Mouse (Mus musculus): ENCODE measurements around the gene Abat.

The Abat gene

GRCm38 (mm10) chr16:8570901-8571615 lies 57.8 kb downstream of the Abat start:
- DNase-seq (ENCODE audit: low read depth in 1 of 2, low spot score in 2 of 2), result no peak

- no peak for DNase-seq (ENCODE audit: low read depth in 1 of 2, low spot score in 2 of 2)
Measured at GRCm38 (mm10) chr16:8573041-8573440, 59.8 kb downstream of the Abat start.

DNA sequence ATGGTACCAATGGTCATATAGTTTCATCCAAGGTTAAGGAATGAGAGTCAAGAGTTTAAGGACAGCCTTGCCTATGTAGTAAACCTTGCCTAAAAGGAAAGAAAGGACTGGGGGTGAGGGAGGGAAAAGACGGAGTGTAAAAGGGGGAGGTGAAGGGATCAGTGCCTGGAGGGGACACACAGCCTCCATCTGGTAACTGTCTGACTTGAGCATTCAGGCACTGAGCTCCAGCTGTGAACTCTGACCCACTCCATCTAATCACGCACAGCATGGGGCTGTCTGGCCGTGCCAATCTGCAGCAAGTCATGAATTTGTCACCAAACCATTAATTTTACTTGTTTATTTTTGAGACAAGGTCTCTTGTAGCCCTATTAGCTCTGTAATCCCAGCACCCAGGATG lies 60.5 kb downstream of the Abat start:
- no peak for DNase-seq (ENCODE audit: low read depth in 1 of 2, low spot score in 2 of 2)

GRCm38 (mm10) chr16:8574316-8574715 lies 61.1 kb downstream of the Abat start:
- no peak for DNase-seq (ENCODE audit: low read depth in 1 of 2, low spot score in 2 of 2)

DNA sequence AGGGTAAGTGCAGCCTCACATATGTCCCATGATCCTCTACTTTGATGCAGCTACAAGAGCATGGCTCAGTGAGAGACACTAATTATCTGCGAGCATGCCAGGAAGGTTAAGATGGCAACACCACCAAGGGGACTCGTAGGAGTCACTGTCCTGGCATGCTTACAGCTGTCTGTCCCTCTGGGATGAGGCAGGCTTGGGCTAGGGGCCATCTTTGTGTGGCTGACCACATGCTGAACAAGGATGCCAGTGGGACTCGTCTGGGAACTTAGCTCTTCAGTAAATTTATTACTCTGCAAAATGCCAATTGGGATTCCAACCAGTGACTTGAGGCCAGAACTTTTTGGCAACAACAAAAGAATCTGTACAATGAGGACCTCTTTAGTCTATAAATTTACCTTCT lies 62.9 kb downstream of the Abat start:
- no peak for DNase-seq (ENCODE audit: low read depth in 1 of 2, low spot score in 2 of 2)

GRCm38 (mm10) chr16:8576901-8577300 lies 63.7 kb downstream of the Abat start:
- DNase-seq (ENCODE audit: low read depth in 1 of 2, low spot score in 2 of 2), result no peak

- DNase-seq (ENCODE audit: low read depth in 1 of 2, low spot score in 2 of 2), result no peak
Measured at GRCm38 (mm10) chr16:8578326-8578725, 65.1 kb downstream of the Abat start.

DNA sequence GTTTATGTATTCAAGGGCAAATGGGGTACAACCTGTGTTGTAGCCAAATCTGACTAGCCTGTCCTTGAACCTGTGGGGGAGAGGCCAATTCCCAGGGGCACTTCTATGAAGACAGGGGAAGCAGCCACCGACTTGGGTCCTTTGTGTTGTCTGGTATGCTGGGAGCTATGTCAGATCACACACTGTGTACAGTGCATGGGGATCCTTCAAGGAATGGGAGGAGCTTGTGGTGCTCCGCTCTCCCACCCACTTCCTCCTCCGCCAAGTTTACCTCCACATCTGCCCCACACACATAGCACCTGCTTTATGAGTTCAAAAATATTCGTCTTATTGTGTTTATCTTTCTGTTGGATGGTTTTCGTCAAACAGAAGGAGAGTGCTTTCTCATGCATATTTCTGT lies 66.3 kb downstream of the Abat start:
- no peak for DNase-seq (ENCODE audit: low read depth in 1 of 2, low spot score in 2 of 2)

DNA sequence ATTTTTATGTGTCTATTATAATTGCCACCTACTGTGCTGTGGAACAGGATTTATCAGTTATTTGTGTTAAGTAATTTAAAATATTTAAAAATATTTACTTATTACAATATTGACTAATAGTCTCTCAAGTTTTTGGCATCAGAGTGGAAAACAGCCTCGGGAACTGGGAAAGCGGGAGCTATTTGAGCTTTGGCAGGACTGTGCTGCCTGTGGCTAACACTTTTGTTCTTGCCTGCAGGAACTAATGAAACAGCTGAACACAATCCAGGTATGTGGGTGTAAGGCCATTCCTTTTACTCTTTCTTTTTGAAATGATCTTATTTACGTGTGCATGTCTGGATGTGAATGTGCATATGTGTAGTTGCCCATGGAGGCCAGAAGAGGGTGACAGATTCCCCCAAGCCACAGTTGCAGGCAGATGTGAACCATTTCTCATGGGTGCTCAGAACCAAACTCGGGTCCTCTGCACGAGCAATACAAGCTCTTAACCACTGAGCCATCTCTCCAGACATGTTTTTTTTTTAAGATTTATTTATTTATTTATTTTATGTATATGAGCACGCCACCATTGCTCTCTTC lies 68.5 kb downstream of the Abat start:
- DNase-seq (ENCODE audit: low read depth in 1 of 2, low spot score in 2 of 2), result no peak

DNA sequence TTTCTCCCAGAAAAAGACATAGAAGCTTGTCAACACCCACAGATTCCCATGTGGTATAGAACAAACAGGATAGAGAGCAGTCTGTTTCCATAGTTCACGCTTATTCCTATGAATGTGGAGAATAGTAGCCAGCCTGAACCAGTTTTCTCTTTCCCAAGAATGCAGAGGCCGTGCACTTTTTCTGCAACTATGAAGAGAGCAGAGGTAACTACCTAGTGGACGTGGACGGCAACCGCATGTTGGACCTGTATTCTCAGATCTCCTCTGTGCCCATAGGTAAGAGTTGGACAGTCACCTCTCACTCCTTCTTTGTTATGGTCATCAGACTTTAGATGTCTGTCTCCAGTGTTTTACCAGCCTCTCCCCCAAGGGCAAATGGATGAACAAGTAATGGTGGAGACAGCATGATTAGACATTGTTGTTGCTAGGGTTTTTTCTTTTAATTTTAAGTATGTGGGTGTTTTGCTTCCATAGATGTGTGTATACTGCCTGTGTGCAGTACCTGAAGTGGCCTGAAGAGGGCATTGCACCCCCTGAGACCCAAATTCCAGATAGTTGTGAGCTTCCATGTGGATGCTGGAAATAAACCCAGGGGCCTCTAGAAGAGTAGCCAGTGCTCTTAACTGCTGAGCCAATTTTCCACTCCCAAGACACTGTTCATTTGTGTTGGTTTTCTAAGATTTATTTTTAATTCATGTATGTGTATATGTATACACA lies 69.5 kb downstream of the Abat start:
- no peak for DNase-seq (ENCODE audit: low read depth in 1 of 2, low spot score in 2 of 2)

GRCm38 (mm10) chr16:8584248-8584647 lies 71.0 kb downstream of the Abat start:
- DNase-seq (ENCODE audit: low read depth in 1 of 2, low spot score in 2 of 2), result no peak

DNA sequence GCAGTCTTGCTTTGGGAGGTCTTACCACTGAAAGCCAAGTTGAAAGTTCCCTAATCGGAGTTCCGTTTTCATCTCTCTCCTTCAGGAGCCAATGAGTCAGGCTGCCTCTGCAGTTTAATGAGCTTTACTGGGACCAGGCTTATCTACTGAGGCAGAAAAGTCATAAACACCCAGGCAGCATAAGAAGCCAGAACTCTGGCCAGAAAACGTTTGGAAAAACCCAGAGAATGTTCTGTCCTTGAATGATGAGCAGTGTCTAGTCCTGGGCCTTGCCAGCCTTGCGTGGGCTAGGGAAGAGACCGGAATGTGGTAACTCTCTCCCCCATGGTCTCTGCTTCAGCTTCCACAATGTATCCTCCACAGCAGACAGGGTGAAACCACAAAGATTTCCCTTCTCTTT lies 71.8 kb downstream of the Abat start:
- no peak for DNase-seq (ENCODE audit: low read depth in 1 of 2, low spot score in 2 of 2)

DNA sequence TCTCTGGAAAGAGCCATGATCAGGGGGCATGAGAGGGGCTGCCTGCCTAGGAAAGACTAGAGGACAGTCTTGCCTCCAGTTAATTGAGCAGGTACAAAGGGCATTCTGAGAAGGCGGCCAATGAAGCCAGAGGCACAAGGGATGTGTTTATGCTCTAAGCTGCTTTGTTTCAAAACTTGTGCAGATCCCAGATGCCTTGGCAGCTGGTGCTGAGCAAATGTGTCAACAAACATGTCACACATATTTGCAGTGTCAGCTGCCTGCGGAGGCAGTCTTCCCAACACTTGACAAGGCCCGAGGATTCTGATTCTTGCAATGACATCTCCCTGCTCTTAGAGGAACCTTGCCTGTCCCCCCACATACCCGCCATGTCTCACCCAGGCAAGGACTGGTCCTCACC lies 82.2 kb downstream of the Abat start:
- no peak for DNase-seq (ENCODE audit: low read depth in 1 of 2, low spot score in 2 of 2)

DNA sequence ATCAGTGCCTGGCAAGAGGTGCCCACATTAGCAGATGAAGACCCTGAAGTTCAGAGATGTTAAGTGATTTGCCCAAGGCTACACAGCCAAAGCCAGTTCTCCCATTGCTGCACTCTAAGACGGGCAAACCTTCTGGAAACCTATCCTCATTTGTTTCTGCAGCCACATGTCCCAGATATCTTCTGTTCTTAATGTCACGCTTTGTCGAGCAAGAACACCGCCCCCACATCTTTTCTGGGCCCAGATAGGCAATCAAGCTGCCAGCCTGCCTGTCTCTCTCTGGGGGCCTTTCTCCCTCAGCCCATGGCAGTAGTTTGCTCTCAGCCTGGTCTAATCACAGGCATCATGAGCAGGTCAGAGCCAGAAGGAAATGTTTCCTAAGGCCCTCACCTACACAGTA lies 83.1 kb downstream of the Abat start:
- DNase-seq (ENCODE audit: low read depth in 1 of 2, low spot score in 2 of 2), result no peak

GRCm38 (mm10) chr16:8597516-8597915 lies 84.3 kb downstream of the Abat start:
- DNase-seq (ENCODE audit: low read depth in 1 of 2, low spot score in 2 of 2), result no peak

DNA sequence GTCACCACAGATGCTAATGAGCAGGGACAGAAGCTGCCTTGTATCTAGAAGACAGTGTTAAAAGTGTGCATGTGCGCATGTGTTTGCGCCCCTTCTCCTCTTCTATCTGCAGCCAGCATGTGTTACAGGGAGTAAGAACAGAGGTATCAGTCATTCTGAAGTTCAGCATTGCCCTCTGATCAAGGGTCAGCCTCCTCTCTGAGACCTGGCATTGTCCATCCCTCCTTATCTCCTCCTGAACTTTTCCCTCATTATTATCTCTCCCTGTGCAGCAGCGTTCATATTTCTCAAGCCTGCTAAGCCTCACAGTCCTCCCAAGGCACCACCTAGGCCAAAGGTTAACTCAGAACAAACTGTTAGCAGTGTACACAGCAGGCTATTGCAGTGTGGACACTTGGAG lies 90.6 kb downstream of the Abat start:
- no peak for DNase-seq (ENCODE audit: low read depth in 1 of 2, low spot score in 2 of 2)

DNA sequence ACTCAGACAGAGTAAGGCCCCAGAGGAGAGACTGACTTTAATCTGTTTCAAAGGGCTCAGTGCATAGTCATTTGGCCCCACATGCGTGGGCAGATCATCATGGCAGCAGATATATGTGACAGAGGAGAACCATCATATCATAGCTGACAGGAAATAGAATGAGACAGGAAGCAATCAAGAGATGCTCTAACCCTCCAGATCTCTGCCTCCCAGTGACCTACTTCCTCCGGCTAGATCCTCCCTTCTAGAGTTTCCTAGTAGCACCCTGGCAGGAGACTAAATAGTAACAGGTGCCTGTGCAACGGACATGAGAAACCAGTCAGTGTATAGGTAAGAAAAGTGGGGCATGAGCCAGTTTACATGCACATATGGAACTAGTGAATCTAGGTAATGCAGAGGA lies 97.2 kb downstream of the Abat start:
- DNase-seq (ENCODE audit: low read depth in 1 of 2, low spot score in 2 of 2), result no peak

GRCm38 (mm10) chr16:8612214-8613005 lies 99.2 kb downstream of the Abat start:
- no peak for DNase-seq (ENCODE audit: low read depth in 1 of 2, low spot score in 2 of 2)

- DNase-seq (ENCODE audit: low read depth in 1 of 2, low spot score in 2 of 2), result no peak
Measured at GRCm38 (mm10) chr16:8613039-8613438, 99.8 kb downstream of the Abat start.

DNA sequence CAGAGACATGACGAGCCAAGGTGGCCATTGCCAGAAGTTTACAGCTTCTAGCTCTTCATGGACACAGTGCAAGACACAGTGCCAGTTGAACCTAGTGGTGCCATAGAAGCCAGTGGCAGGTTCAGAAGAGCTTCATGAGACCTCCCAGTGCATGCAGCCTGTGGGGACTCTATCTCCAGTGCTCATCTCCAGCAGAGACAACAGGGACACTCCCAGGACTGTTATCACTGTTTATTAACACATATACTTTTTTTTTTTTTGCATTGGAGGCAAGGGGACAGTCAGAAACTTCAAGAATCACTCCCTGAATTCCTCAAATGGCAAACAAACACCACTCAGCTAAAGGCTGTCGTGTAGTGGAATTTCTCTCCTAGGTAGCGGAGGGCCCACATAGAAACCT lies 100.2 kb downstream of the Abat start:
- no peak for DNase-seq (ENCODE audit: low read depth in 1 of 2, low spot score in 2 of 2)

DNA sequence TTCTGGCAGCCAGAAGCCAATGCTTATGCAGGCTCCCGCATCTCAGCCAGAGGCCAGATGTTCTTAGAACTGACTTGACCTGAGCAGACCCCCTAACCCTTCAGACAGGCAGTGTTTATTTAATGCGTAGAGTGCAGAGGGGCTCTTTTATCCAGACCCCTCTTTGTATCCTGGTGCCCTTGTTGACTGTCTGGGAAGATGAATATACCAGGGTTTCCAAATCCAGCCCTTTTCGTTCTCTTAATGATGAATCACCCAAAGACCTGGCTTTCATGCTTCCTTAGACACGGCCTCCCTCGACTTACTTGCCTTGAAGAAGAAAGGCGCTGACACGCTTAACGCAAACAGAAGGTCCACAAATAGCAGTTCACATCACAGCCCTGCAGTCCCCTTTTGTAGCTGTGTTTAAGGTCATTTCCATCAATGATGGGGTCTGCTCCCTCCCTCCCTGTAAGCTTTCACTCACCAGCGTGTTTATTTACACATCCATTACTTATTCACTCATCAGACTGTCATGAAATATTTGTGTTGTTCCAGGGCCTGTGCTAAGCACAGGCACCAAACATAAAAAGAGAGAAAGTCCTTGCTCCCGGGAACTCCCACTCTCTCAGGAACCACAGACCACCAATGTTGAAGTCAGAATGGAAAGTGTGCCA lies 106.6 kb downstream of the Abat start:
- no peak for DNase-seq (ENCODE audit: low read depth in 1 of 2, low spot score in 2 of 2)

All from monocyte, adult 2 months (primary cell).